In genomic region chr2:33328941-33329340, GRCm38 (mm10) we compare ENCODE assay signal across 8 mouse cellular contexts. TPM values are rescaled to one million over a fixed set of nuclear protein-coding genes. Genes with fewer than 3 reads are reported as not detected.
A peak's percentile ranks its signal among the peaks of the same experiment; 100 is the strongest.
DNase-seq lines count a peak whose midpoint lies in the region; ATAC-seq and TF ChIP-seq lines count a peak whose summit lies in the region.

No protein-coding gene starts in this region.

- H3K36me3 ChIP-seq in hindbrain, embryonic 10.5 days = no peaks in the 10 kb centered on the region
- peaks cover 25% of the 10 kb centered on the region for H3K36me3 ChIP-seq in hindbrain, embryonic 13.5 days
- peaks cover 16% of the 10 kb centered on the region for H3K36me3 ChIP-seq in E14TG2a.4 (ENCODE audit: insufficient read depth, low read length)

- no peak overlapping the region for H3K4me2 ChIP-seq in hindbrain, embryonic 13.5 days

- peaks cover 6% of the 10 kb centered on the region for H3K4me1 ChIP-seq in hindbrain, embryonic 10.5 days (replicated peaks)
- 0 out of 2 replicates have a peak, but pooled peaks cover 3% of the 10 kb centered on the region for H3K4me1 ChIP-seq in hindbrain, embryonic 13.5 days (replicated peaks)
- H3K4me1 ChIP-seq in E14TG2a.4 (replicated peaks; ENCODE audit: low read depth, low read length) = peaks cover 30% of the 10 kb centered on the region

- H3K9ac ChIP-seq in hindbrain, embryonic 13.5 days = no peak overlapping the region

- no peak overlapping the region for H3K27ac ChIP-seq in hindbrain, embryonic 10.5 days
- H3K27ac ChIP-seq in hindbrain, embryonic 13.5 days = no peak overlapping the region

- 86% methylated on average over 1 of the region's 1 CpGs for WGBS in hindbrain, embryonic 10.5 days
- 94% methylated on average over 1 of the region's 1 CpGs for WGBS in hindbrain, embryonic 13.5 days

- ATAC-seq in hindbrain, embryonic 13.5 days (ENCODE audit: low FRiP score) = no peak
- ATAC-seq in monocyte, adult 5-6 weeks (replicated peaks; ENCODE audit: insufficient number of reproducible peaks, low FRiP score, low TSS enrichment, poor library complexity, severe bottlenecking) = peak; percentile 95

- no peak overlapping the region for H3K4me3 ChIP-seq in hindbrain, embryonic 10.5 days
- no peak overlapping the region for H3K4me3 ChIP-seq in hindbrain, embryonic 13.5 days
- H3K4me3 ChIP-seq in E14TG2a.4 (replicated peaks; ENCODE audit: low read length) = no peak overlapping the region

- peak; percentile 97 for TF ChIP-seq CTCF in E14TG2a.4 (conservative IDR thresholded peaks at IDR 0.05; ENCODE audit: low read length)

- DNase-seq in hindbrain, embryonic 10.5 days (ENCODE audit: low spot score) = peak; percentile 61
- DNase-seq in adrenal gland, postnatal 36 days = peak; percentile 31 to 44
- peak; percentile 54 for DNase-seq in kidney, postnatal 10 days
- no peak for DNase-seq in right cerebral cortex, postnatal 14 days
- DNase-seq in urinary bladder, postnatal 4 days (ENCODE audit: low spot score in 2 of 2) = no peak

- peaks cover 36% of the 10 kb centered on the region for H3K27me3 ChIP-seq in hindbrain, embryonic 10.5 days (ENCODE audit: insufficient read depth, poor library complexity, severe bottlenecking)
- H3K27me3 ChIP-seq in hindbrain, embryonic 13.5 days = no peaks in the 10 kb centered on the region; the same call in 1 of the 2 replicates
- H3K27me3 ChIP-seq in E14TG2a.4 (ENCODE audit: insufficient read depth, low read length) = no peaks in the 10 kb centered on the region

- no peaks in the 10 kb centered on the region for H3K9me3 ChIP-seq in hindbrain, embryonic 10.5 days
- H3K9me3 ChIP-seq in hindbrain, embryonic 13.5 days = no peaks in the 10 kb centered on the region
- no peaks in the 10 kb centered on the region for H3K9me3 ChIP-seq in E14TG2a.4 (ENCODE audit: low read length)

RNA-seq across cellular contexts. Expression of gene Ralgps1, which starts 42.3 kb away (rescaled TPM):
- 7.5 and 12.2 TPM in 2 replicates for polyA plus RNA-seq in hindbrain, embryonic 10.5 days (2016; fragmentation: Nextera tagmentation; extraction: Ambion mirVana)
- polyA plus RNA-seq in hindbrain, embryonic 13.5 days (2015; fragmentation: Nextera tagmentation; extraction: Ambion mirVana) = 37.3 and 39.7 TPM in 2 replicates
- 1 to 10 TPM; 3.6 to 4.3 TPM for total RNA-seq in adrenal gland, postnatal 36 days (2021)
- 1.9 to 3.7 TPM (median 3.5 TPM) in 3 replicates for total RNA-seq in monocyte, adult 5-6 weeks (2017)

Comparison
In these comparisons a context has a peak if more than half of its experiments do, and no peak if none do; other contexts are left out.
1. DNase-seq: peak in hindbrain, embryonic 10.5 days (single experiment), adrenal gland, postnatal 36 days (2 of 2) and kidney, postnatal 10 days (single experiment); none in right cerebral cortex, postnatal 14 days (single experiment) and urinary bladder, postnatal 4 days (0 of 2).